Comparison of ENCODE assay signal across 8 mouse cellular contexts in genomic region chr2:167420811-167421241, GRCm38 (mm10). TPM values are rescaled to one million over a fixed set of nuclear protein-coding genes. Genes with fewer than 3 reads are reported as not detected.
A peak's percentile ranks its signal among the peaks of the same experiment; 100 is the strongest.
DNase-seq lines count a peak whose midpoint lies in the region; ATAC-seq and TF ChIP-seq lines count a peak whose summit lies in the region.

No protein-coding gene starts in this region.

- H3K36me3 ChIP-seq in embryonic facial prominence, embryonic 15.5 days = peaks cover 20% of the 10 kb centered on the region
- H3K36me3 ChIP-seq in limb, embryonic 10.5 days = peaks cover 23% of the 10 kb centered on the region

- H3K9ac ChIP-seq in embryonic facial prominence, embryonic 15.5 days = peak overlapping the region; percentile 97

- H3K4me2 ChIP-seq in embryonic facial prominence, embryonic 15.5 days (replicated peaks) = peak overlapping the region; percentile 81

- TF ChIP-seq CTCF in olfactory bulb, adult 2 months (IDR thresholded peaks at IDR 0.05; ENCODE audit: insufficient read depth, low read depth, low read length) = no peak

- no peaks in the 10 kb centered on the region for H3K9me3 ChIP-seq in embryonic facial prominence, embryonic 15.5 days (replicated peaks)
- no peaks in the 10 kb centered on the region for H3K9me3 ChIP-seq in limb, embryonic 10.5 days (replicated peaks)

- WGBS in embryonic facial prominence, embryonic 15.5 days = 20% methylated on average over 10 of the region's 10 CpGs
- WGBS in limb, embryonic 10.5 days = 27% methylated on average over 10 of the region's 10 CpGs
- WGBS in olfactory bulb, adult 2 months = 19% methylated on average over 10 of the region's 10 CpGs

- peak overlapping the region; percentile 86 for H3K4me3 ChIP-seq in embryonic facial prominence, embryonic 15.5 days (replicated peaks)
- peak overlapping the region; percentile 87 for H3K4me3 ChIP-seq in limb, embryonic 10.5 days
- H3K4me3 ChIP-seq in olfactory bulb, adult 2 months (ENCODE audit: insufficient read depth, low read depth, low read length) = peak overlapping the region; percentile 83

- no peak for ATAC-seq in embryonic facial prominence, embryonic 15.5 days (ENCODE audit: insufficient number of reproducible peaks, low FRiP score, low TSS enrichment, low read depth)

- peaks cover 23% of the 10 kb centered on the region for H3K4me1 ChIP-seq in embryonic facial prominence, embryonic 15.5 days
- peaks cover 18% of the 10 kb centered on the region for H3K4me1 ChIP-seq in limb, embryonic 10.5 days
- H3K4me1 ChIP-seq in olfactory bulb, adult 2 months (ENCODE audit: control insufficient read depth, insufficient read depth, low read length) = 0 out of 2 replicates have a peak, but pooled peaks cover 5% of the 10 kb centered on the region

- H3K27ac ChIP-seq in embryonic facial prominence, embryonic 15.5 days (replicated peaks) = peak overlapping the region; percentile 98
- H3K27ac ChIP-seq in limb, embryonic 10.5 days = peak overlapping the region; percentile 99
- H3K27ac ChIP-seq in olfactory bulb, adult 2 months (ENCODE audit: insufficient read depth, low read depth, low read length) = peak overlapping the region; percentile 59

- no peak for TF ChIP-seq POLR2A in olfactory bulb, adult 2 months (IDR thresholded peaks at IDR 0.05; ENCODE audit: insufficient read depth, low read depth, low read length)

- peak; percentile 36 for DNase-seq in embryo, embryonic 10.5 days (ENCODE audit: low spot score)
- no peak for DNase-seq in embryo, embryonic 9.5 days (ENCODE audit: extremely low spot score)
- peak; percentile 56 for DNase-seq in 3T3-L1 (ENCODE audit: low read depth, low spot score)
- no peak for DNase-seq in limb, embryonic 10.5 days (ENCODE audit: low spot score)
- no peak for DNase-seq in adrenal gland, adult 18-20 months (ENCODE audit: low spot score in 2 of 2)
- DNase-seq in cerebellum, adult 8-10 months = no peak

- H3K27me3 ChIP-seq in embryonic facial prominence, embryonic 15.5 days = no peaks in the 10 kb centered on the region
- no peaks in the 10 kb centered on the region for H3K27me3 ChIP-seq in limb, embryonic 10.5 days (ENCODE audit: low read depth, poor library complexity, severe bottlenecking)

RNA-seq across cellular contexts. Expression of gene Slc9a8, which starts 0.7 kb away (rescaled TPM):
- polyA plus RNA-seq in embryonic facial prominence, embryonic 15.5 days (2015; fragmentation: Nextera tagmentation; extraction: Ambion mirVana) = 17.0 and 20.5 TPM in 2 replicates
- polyA plus RNA-seq in limb, embryonic 10.5 days (2016; fragmentation: Nextera tagmentation; extraction: Ambion mirVana) = 28.2 and 32.0 TPM in 2 replicates
- not detected in 2 replicates for polyA plus RNA-seq in olfactory bulb, adult 2 months (2012; ENCODE audit: insufficient read depth, insufficient read length, low replicate concordance, missing spikeins)
- total RNA-seq in adrenal gland, adult 18-20 months (2021) = 10 to 100 TPM; 32.6 to 33.1 TPM

Comparison
In these comparisons a context has a peak if more than half of its experiments do, and no peak if none do; other contexts are left out.
1. DNase-seq: peak in embryo, embryonic 10.5 days (single experiment) and 3T3-L1 (single experiment); none in embryo, embryonic 9.5 days (single experiment), limb, embryonic 10.5 days (single experiment), adrenal gland, adult 18-20 months (0 of 2) and cerebellum, adult 8-10 months (single experiment).
2. RNA of gene Slc9a8, which starts 0.7 kb away (polyA plus RNA-seq): 28.2 to 32.0 TPM in limb, embryonic 10.5 days and 17.0 to 20.5 TPM in embryonic facial prominence, embryonic 15.5 days; not detected in olfactory bulb, adult 2 months; every median in the first group is over 10 times any median in the second.
3. Peak in every context shown above with its lines, with median percentiles within 50 percentile points of each other: H3K27ac ChIP-seq and H3K4me3 ChIP-seq.